In genomic region chr4:134703835-134704546, GRCm38 (mm10) we compare ENCODE assay signal across 7 mouse cellular contexts. TPM values are rescaled to one million over a fixed set of nuclear protein-coding genes. Genes with fewer than 3 reads are reported as not detected.
A peak's percentile ranks its signal among the peaks of the same experiment; 100 is the strongest.
DNase-seq lines count a peak whose midpoint lies in the region; ATAC-seq and TF ChIP-seq lines count a peak whose summit lies in the region.

Man1c1 (minus strand) TSS chr4:134704290.

- no peaks in the 10 kb centered on the region for H3K9me3 ChIP-seq in embryonic facial prominence, embryonic 13.5 days
- H3K9me3 ChIP-seq in limb, embryonic 12.5 days = no peaks in the 10 kb centered on the region
- H3K9me3 ChIP-seq in midbrain, embryonic 15.5 days = no peaks in the 10 kb centered on the region

- peak within 1 kb of the TSS; percentile 74 for H3K9ac ChIP-seq in embryonic facial prominence, embryonic 13.5 days
- H3K9ac ChIP-seq in limb, embryonic 12.5 days (replicated peaks) = peak within 1 kb of the TSS; percentile 64
- peak within 1 kb of the TSS; percentile 63 for H3K9ac ChIP-seq in midbrain, embryonic 15.5 days

- peak within 1 kb of the TSS; percentile 65 for H3K4me3 ChIP-seq in embryonic facial prominence, embryonic 13.5 days
- H3K4me3 ChIP-seq in kidney, adult 2 months (ENCODE audit: insufficient read depth, low read depth, low read length) = peak within 1 kb of the TSS; percentile 61
- H3K4me3 ChIP-seq in limb, embryonic 12.5 days (replicated peaks) = peak within 1 kb of the TSS; percentile 64
- peak within 1 kb of the TSS; percentile 68 for H3K4me3 ChIP-seq in midbrain, embryonic 15.5 days
- H3K4me3 ChIP-seq in spleen, adult 2 months (ENCODE audit: extremely low read depth, insufficient read depth, insufficient read length) = peak within 1 kb of the TSS; percentile 68

- WGBS in embryonic facial prominence, embryonic 13.5 days = under 1% methylated on average over 64 of the region's 81 CpGs
- under 1% methylated on average over 81 of the region's 81 CpGs for WGBS in kidney, adult 2 months
- under 1% methylated on average over 66 of the region's 81 CpGs for WGBS in limb, embryonic 12.5 days
- under 1% methylated on average over 77 of the region's 81 CpGs for WGBS in midbrain, embryonic 15.5 days
- WGBS in spleen, adult 2 months = under 1% methylated on average over 64 of the region's 81 CpGs

- peak; percentile 93 for ATAC-seq in embryonic facial prominence, embryonic 13.5 days (ENCODE audit: insufficient number of reproducible peaks, insufficient read depth, low FRiP score, low TSS enrichment, low read depth)
- peak; percentile 93 for ATAC-seq in limb, embryonic 12.5 days (ENCODE audit: insufficient number of reproducible peaks, insufficient read depth, low FRiP score, low TSS enrichment, low read depth)
- ATAC-seq in midbrain, embryonic 15.5 days (replicated peaks) = peak; percentile 96

- DNase-seq in adrenal gland, postnatal 36 days = peak; percentile 100
- DNase-seq in heart, adult 18-20 months = peak; percentile 98 to 99
- DNase-seq in kidney, adult 2 months = peak; percentile 99
- DNase-seq in spleen, adult 2 months (ENCODE audit: low read depth in 1 of 2, low spot score in 2 of 2) = peak; percentile 73 to 96

- peaks cover 25% of the 10 kb centered on the region for H3K4me1 ChIP-seq in embryonic facial prominence, embryonic 13.5 days
- no peaks in the 10 kb centered on the region for H3K4me1 ChIP-seq in kidney, adult 2 months (ENCODE audit: control insufficient read depth, insufficient read depth, low read length)
- peaks cover 31% of the 10 kb centered on the region for H3K4me1 ChIP-seq in limb, embryonic 12.5 days (replicated peaks)
- H3K4me1 ChIP-seq in midbrain, embryonic 15.5 days = peaks cover 38% of the 10 kb centered on the region
- H3K4me1 ChIP-seq in spleen, adult 2 months (ENCODE audit: control insufficient read depth, insufficient read depth, insufficient read length) = peaks cover 12% of the 10 kb centered on the region

- H3K36me3 ChIP-seq in embryonic facial prominence, embryonic 13.5 days = no peaks in the 10 kb centered on the region
- H3K36me3 ChIP-seq in kidney, adult 2 months (ENCODE audit: control insufficient read depth, insufficient read depth, low read length) = no peaks in the 10 kb centered on the region
- no peaks in the 10 kb centered on the region for H3K36me3 ChIP-seq in limb, embryonic 12.5 days
- H3K36me3 ChIP-seq in midbrain, embryonic 15.5 days (replicated peaks) = no peaks in the 10 kb centered on the region
- no peaks in the 10 kb centered on the region for H3K36me3 ChIP-seq in spleen, adult 2 months (ENCODE audit: control insufficient read depth, insufficient read depth, low read length)

- no peak within 1 kb of the TSS for H3K27ac ChIP-seq in embryonic facial prominence, embryonic 13.5 days
- 0 out of 2 replicates have a peak within 1 kb of the TSS, but pooled peaks have one; percentile 68 for H3K27ac ChIP-seq in kidney, adult 2 months (ENCODE audit: insufficient read depth, low read depth, low read length)
- H3K27ac ChIP-seq in limb, embryonic 12.5 days = 0 out of 2 replicates have a peak within 1 kb of the TSS, but pooled peaks have one; percentile 23
- H3K27ac ChIP-seq in midbrain, embryonic 15.5 days = peak within 1 kb of the TSS; percentile 78
- H3K27ac ChIP-seq in spleen, adult 2 months (ENCODE audit: insufficient read depth, low read length) = peak within 1 kb of the TSS; percentile 22; the same call in 1 of the 2 replicates

- no peak for TF ChIP-seq POLR2A in kidney, adult 2 months (IDR thresholded peaks at IDR 0.05; ENCODE audit: low read depth, low read length)
- 0 out of 2 replicates have a peak, but pooled peaks have one; percentile 6 for TF ChIP-seq POLR2A in spleen, adult 2 months (IDR thresholded peaks at IDR 0.05; ENCODE audit: low read depth, low read length)

- H3K27me3 ChIP-seq in embryonic facial prominence, embryonic 13.5 days = peaks cover 50% of the 10 kb centered on the region
- no peaks in the 10 kb centered on the region; the same call in 1 of the 2 replicates for H3K27me3 ChIP-seq in kidney, adult 2 months (replicated peaks; ENCODE audit: control insufficient read depth, insufficient read depth, low read length)
- H3K27me3 ChIP-seq in limb, embryonic 12.5 days = peaks cover 41% of the 10 kb centered on the region
- peaks cover 7% of the 10 kb centered on the region; the same call in 1 of the 2 replicates for H3K27me3 ChIP-seq in midbrain, embryonic 15.5 days (replicated peaks)
- peaks cover 10% of the 10 kb centered on the region; the same call in 1 of the 2 replicates for H3K27me3 ChIP-seq in spleen, adult 2 months (ENCODE audit: control insufficient read depth, insufficient read depth, low read length)

- TF ChIP-seq CTCF in kidney, adult 2 months (conservative IDR thresholded peaks at IDR 0.05; ENCODE audit: insufficient read depth, insufficient read length, low read depth, low read length) = no peak
- TF ChIP-seq CTCF in spleen, adult 2 months (IDR thresholded peaks at IDR 0.05; ENCODE audit: extremely low read depth, insufficient read depth, insufficient read length, insufficient replicate concordance) = no peak

- peak within 1 kb of the TSS; percentile 99 for H3K4me2 ChIP-seq in embryonic facial prominence, embryonic 13.5 days
- H3K4me2 ChIP-seq in limb, embryonic 12.5 days = peak within 1 kb of the TSS; percentile 99
- peak within 1 kb of the TSS; percentile 91 for H3K4me2 ChIP-seq in midbrain, embryonic 15.5 days

RNA-seq across cellular contexts. Expression of gene Man1c1, which starts in this region (rescaled TPM):
- 10 to 100 TPM; 18.5 to 24.7 TPM for total RNA-seq in adrenal gland, postnatal 36 days (2021)
- 2.4 and 2.7 TPM in 2 replicates for polyA plus RNA-seq in embryonic facial prominence, embryonic 13.5 days (2015; fragmentation: Nextera tagmentation; extraction: Ambion mirVana)
- total RNA-seq in heart, adult 18-20 months (2021) = 10 to 100 TPM; 26.9 to 28.3 TPM
- 4.6 and 4.7 TPM in 2 replicates for polyA plus RNA-seq in kidney, adult 2 months (2012; rRNA removed)
- polyA plus RNA-seq in limb, embryonic 12.5 days (2016; fragmentation: Nextera tagmentation; extraction: Ambion mirVana) = 2.9 and 3.4 TPM in 2 replicates
- 3.8 and 4.3 TPM in 2 replicates for polyA plus RNA-seq in midbrain, embryonic 15.5 days (2015; fragmentation: Nextera tagmentation; extraction: Ambion mirVana)
- polyA plus RNA-seq in spleen, adult 2 months (2012; rRNA removed) = 6.9 and 7.7 TPM in 2 replicates
